Mouse (Mus musculus): ENCODE data around the gene Ank2. TPM values are rescaled to one million over a fixed set of nuclear protein-coding genes. Genes with fewer than 3 reads are reported as not detected.

The Ank2 gene
- under 1 TPM in 2 of 3 experiments, not detected in 1; 0.41 to 0.54 TPM for polyA plus RNA-seq (2017; shearing (Covaris generic))

GRCm38 (mm10) chr3:127498742-127499400, at the start of gene Ank2:
TSS of gene Ank2 (minus strand) at chr3:127499350.
- ATAC-seq, result no peak

- ATAC-seq, result no peak
Measured at GRCm38 (mm10) chr3:127547882-127548281, 48.7 kb upstream of the Ank2 start.

GRCm38 (mm10) chr3:127544610-127545121, 45.5 kb upstream of the Ank2 start:
- ATAC-seq, result no peak

GRCm38 (mm10) chr3:127543976-127544375, 44.8 kb upstream of the Ank2 start:
- no peak for ATAC-seq

GRCm38 (mm10) chr3:127539193-127539592, 40.0 kb upstream of the Ank2 start:
- ATAC-seq, result no peak

- no peak for ATAC-seq
Measured at GRCm38 (mm10) chr3:127530293-127530692, 31.1 kb upstream of the Ank2 start.

- no peak for ATAC-seq
Measured at GRCm38 (mm10) chr3:127529824-127530223, 30.7 kb upstream of the Ank2 start.

GRCm38 (mm10) chr3:127529210-127529609, 30.1 kb upstream of the Ank2 start:
- ATAC-seq, result no peak

- no peak for ATAC-seq
Measured at GRCm38 (mm10) chr3:127527465-127528034, 28.4 kb upstream of the Ank2 start.

GRCm38 (mm10) chr3:127525188-127525819, 26.2 kb upstream of the Ank2 start:
- ATAC-seq, result no peak

- ATAC-seq, result no peak
Measured at GRCm38 (mm10) chr3:127521156-127521555, 22.0 kb upstream of the Ank2 start.

- ATAC-seq, result no peak
Measured at GRCm38 (mm10) chr3:127520300-127520699, 21.1 kb upstream of the Ank2 start.

- ATAC-seq, result no peak
Measured at GRCm38 (mm10) chr3:127515251-127515650, 16.1 kb upstream of the Ank2 start.

- no peak for ATAC-seq
Measured at GRCm38 (mm10) chr3:127513699-127514098, 14.5 kb upstream of the Ank2 start.

GRCm38 (mm10) chr3:127512794-127513335, 13.7 kb upstream of the Ank2 start:
- ATAC-seq, result no peak

GRCm38 (mm10) chr3:127511786-127512746, 12.9 kb upstream of the Ank2 start:
- ATAC-seq, result no peak

GRCm38 (mm10) chr3:127507878-127508783, 9.0 kb upstream of the Ank2 start:
- no peak for ATAC-seq

- no peak for ATAC-seq
Measured at GRCm38 (mm10) chr3:127498197-127498741, 881 bp downstream of the Ank2 start.

GRCm38 (mm10) chr3:127492663-127493062, 6.5 kb downstream of the Ank2 start:
- ATAC-seq, result no peak

GRCm38 (mm10) chr3:127487302-127487701, 11.8 kb downstream of the Ank2 start:
- no peak for ATAC-seq

- no peak for ATAC-seq
Measured at GRCm38 (mm10) chr3:127485174-127485573, 14.0 kb downstream of the Ank2 start.

Data from inflammation-experienced regulatory T-cells, adult 6 months (primary cell).